10 mouse cellular contexts compared by ENCODE assay signal in the genomic region with DNA sequence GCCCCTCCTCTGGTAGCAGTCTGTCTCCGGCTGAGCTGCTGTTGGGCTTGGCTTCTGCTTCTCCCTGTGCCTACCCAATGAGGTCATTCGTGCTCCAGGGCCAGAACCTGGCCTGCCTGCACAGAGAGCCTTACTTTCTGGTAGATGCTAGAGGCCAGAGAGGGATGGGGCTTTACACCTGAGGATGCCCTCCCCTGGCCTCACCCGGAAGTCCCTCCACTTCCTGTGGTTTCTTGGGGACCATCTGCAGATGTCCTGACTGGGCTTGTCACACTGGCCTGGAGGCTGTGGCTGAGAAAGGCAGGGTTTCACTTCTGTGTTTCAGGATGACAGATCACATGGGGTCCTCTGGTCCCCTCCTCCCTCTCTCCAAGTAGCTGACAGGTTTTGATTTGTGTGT. TPM values are rescaled to one million over a fixed set of nuclear protein-coding genes. Genes with fewer than 3 reads are reported as not detected.
A peak's percentile ranks its signal among the peaks of the same experiment; 100 is the strongest.
DNase-seq lines count a peak whose midpoint lies in the region; ATAC-seq and TF ChIP-seq lines count a peak whose summit lies in the region.
"Had no signal": no experiment of that assay in that cellular context is flagged by ENCODE, and none has a peak within 500 bp of the region (broad histone marks: within the 10 kb centered on the region; RNA-seq: fewer than 3 reads in every experiment).

No protein-coding gene starts in this region.

- peak; percentile 42 for DNase-seq in heart, adult 8-10 months (ENCODE audit: low spot score)
- no peak for DNase-seq in heart, embryonic 10.5 days (ENCODE audit: low spot score)
- peak; percentile 14 for DNase-seq in thymus, adult 2 months
- no peak for DNase-seq in thymus, postnatal 4 days
- peak; percentile 19 for DNase-seq in stomach, postnatal 0 days (ENCODE audit: low spot score)
- DNase-seq in kidney, adult 18-20 months, result no peak
- no peak for DNase-seq in frontal cortex, postnatal 36 days (ENCODE audit: low spot score in 2 of 2)
- DNase-seq: adrenal gland, postnatal 36 days had no signal

- H3K27ac ChIP-seq in heart, embryonic 10.5 days, result no peak overlapping the region
- H3K27ac ChIP-seq in thymus, adult 2 months (ENCODE audit: control insufficient read depth, insufficient read depth, low read length), result no peak overlapping the region
- no peak overlapping the region for H3K27ac ChIP-seq in stomach, postnatal 0 days (replicated peaks)
- H3K27ac ChIP-seq: hindbrain, embryonic 15.5 days had no signal

- H3K9me3 ChIP-seq in heart, embryonic 10.5 days, result no peaks in the 10 kb centered on the region
- no peaks in the 10 kb centered on the region for H3K9me3 ChIP-seq in stomach, postnatal 0 days (ENCODE audit: control insufficient read depth, low read length)
- H3K9me3 ChIP-seq: hindbrain, embryonic 15.5 days had no signal

- peaks cover 40% of the 10 kb centered on the region for H3K36me3 ChIP-seq in heart, embryonic 10.5 days
- H3K36me3 ChIP-seq in thymus, adult 2 months (ENCODE audit: control insufficient read depth, insufficient read depth, low read length), result no peaks in the 10 kb centered on the region
- H3K36me3 ChIP-seq in stomach, postnatal 0 days (ENCODE audit: control insufficient read depth, insufficient read depth, low read length), result no peaks in the 10 kb centered on the region; the same call in 1 of the 2 replicates

- TF ChIP-seq EP300 in stomach, postnatal 0 days (optimal IDR thresholded peaks at IDR 0.05), result no peak

- no peaks in the 10 kb centered on the region for H3K27me3 ChIP-seq in heart, embryonic 10.5 days (ENCODE audit: insufficient read depth, poor library complexity, severe bottlenecking)
- no peaks in the 10 kb centered on the region; the same call in 1 of the 2 replicates for H3K27me3 ChIP-seq in thymus, adult 2 months (ENCODE audit: control insufficient read depth, insufficient read depth, low read length)
- H3K27me3 ChIP-seq in stomach, postnatal 0 days (ENCODE audit: control insufficient read depth, insufficient read depth, low read length), result no peaks in the 10 kb centered on the region

- no peak for TF ChIP-seq POLR2A in thymus, adult 2 months (IDR thresholded peaks at IDR 0.05; ENCODE audit: control insufficient read depth, extremely low read depth, insufficient read depth, low read length, poor library complexity)

- no peak for TF ChIP-seq CTCF in thymus, adult 2 months (IDR thresholded peaks at IDR 0.05; ENCODE audit: borderline replicate concordance, control insufficient read depth, extremely low read depth, insufficient read depth, low read length, poor library complexity)
- TF ChIP-seq CTCF in stomach, postnatal 0 days (IDR thresholded peaks at IDR 0.05; ENCODE audit: low read depth), result no peak

- H3K4me2 ChIP-seq in stomach, postnatal 0 days (replicated peaks; ENCODE audit: low read depth), result no peak overlapping the region
- H3K4me2 ChIP-seq: hindbrain, embryonic 15.5 days had no signal

- ATAC-seq in megakaryocyte progenitor cell, adult 5-6 weeks (replicated peaks; ENCODE audit: poor library complexity), result peak; percentile 79
- no peak for ATAC-seq in stomach, postnatal 0 days (ENCODE audit: low FRiP score, low TSS enrichment)

- no peak overlapping the region for H3K4me3 ChIP-seq in heart, embryonic 10.5 days
- no peak overlapping the region for H3K4me3 ChIP-seq in thymus, adult 2 months (ENCODE audit: control insufficient read depth, insufficient read depth, low read length)
- H3K4me3 ChIP-seq in stomach, postnatal 0 days (ENCODE audit: low read depth, low read length), result no peak overlapping the region
- H3K4me3 ChIP-seq: hindbrain, embryonic 15.5 days had no signal

- H3K4me1 ChIP-seq in heart, embryonic 10.5 days, result peaks cover 70% of the 10 kb centered on the region
- peaks cover 21% of the 10 kb centered on the region for H3K4me1 ChIP-seq in thymus, adult 2 months (replicated peaks; ENCODE audit: control insufficient read depth, insufficient read depth, low read length)
- no peaks in the 10 kb centered on the region; the same call in 1 of the 2 replicates for H3K4me1 ChIP-seq in stomach, postnatal 0 days (replicated peaks; ENCODE audit: control insufficient read depth, insufficient read depth)

- no peak overlapping the region for H3K9ac ChIP-seq in stomach, postnatal 0 days (ENCODE audit: low read length)
- H3K9ac ChIP-seq: hindbrain, embryonic 15.5 days had no signal

- WGBS in heart, embryonic 10.5 days, result 53% methylated on average over 3 of the region's 3 CpGs
- 5% methylated on average over 3 of the region's 3 CpGs for WGBS in thymus, adult 2 months
- WGBS in stomach, postnatal 0 days, result 47% methylated on average over 3 of the region's 3 CpGs

RNA-seq across cellular contexts. Expression of gene Prr5, which starts 16.0 kb away (rescaled TPM):
- 1 to 10 TPM; 2.5 to 4.3 (median 3.1) TPM for total RNA-seq in heart, adult 8-10 months (2022)
- 30.6 and 33.1 TPM in 2 replicates for polyA plus RNA-seq in heart, embryonic 10.5 days (2016; fragmentation: Nextera tagmentation; extraction: Ambion mirVana)
- 9.0 and 10.3 TPM in 2 replicates for polyA plus RNA-seq in thymus, adult 2 months (2012; rRNA removed)
- 10.0 and 11.1 TPM in 2 replicates for total RNA-seq in megakaryocyte progenitor cell, adult 5-6 weeks (2015)
- 3.7 and 7.6 TPM in 2 replicates for total RNA-seq in megakaryocyte progenitor cell, adult 5-6 weeks (2017)
- polyA plus RNA-seq in stomach, postnatal 0 days (2015; fragmentation: Nextera tagmentation; extraction: Ambion mirVana), result 18.2 and 20.3 TPM in 2 replicates

RNA-seq across cellular contexts. Expression of gene Arhgap8, which starts 34.4 kb away (rescaled TPM):
- total RNA-seq in heart, adult 8-10 months (2022), result 1 to 10 TPM in 2 of 4 experiments, under 1 TPM in 2; 0.83 to 1.3 (median 1.0) TPM
- 4.3 and 6.5 TPM in 2 replicates for polyA plus RNA-seq in heart, embryonic 10.5 days (2016; fragmentation: Nextera tagmentation; extraction: Ambion mirVana)
- polyA plus RNA-seq in thymus, adult 2 months (2012; rRNA removed), result 11.8 and 16.0 TPM in 2 replicates
- not detected in 2 replicates for total RNA-seq in megakaryocyte progenitor cell, adult 5-6 weeks (2015)
- not detected in 2 replicates for total RNA-seq in megakaryocyte progenitor cell, adult 5-6 weeks (2017)
- 20.2 and 22.0 TPM in 2 replicates for polyA plus RNA-seq in stomach, postnatal 0 days (2015; fragmentation: Nextera tagmentation; extraction: Ambion mirVana)

Comparison
In these comparisons a context has a peak if more than half of its experiments do, and no peak if none do; other contexts are left out.
1. DNase-seq: peak in heart, adult 8-10 months (single experiment), thymus, adult 2 months (single experiment) and stomach, postnatal 0 days (single experiment); none in heart, embryonic 10.5 days (single experiment), thymus, postnatal 4 days (single experiment), kidney, adult 18-20 months (single experiment) and frontal cortex, postnatal 36 days (0 of 2).